Mouse (Mus musculus) CH12.LX (cell line): ENCODE results near the gene Ccdc92.

ENCODE experiments used
- CTCF ChIP-seq, 2 experiments: IDR thresholded peaks in 1 of 2; conservative IDR thresholded peaks in 1 of 2; 2 replicates each; pipeline ENCODE4 v1.5.1; 2011 to 2012; ENCODE audit warnings: low read depth in 2 of 2, low read length in 2 of 2, improper control_type of control experiment in 1 of 2, inconsistent platforms in 1 of 2, mild to moderate bottlenecking in 1 of 2, moderate library complexity in 1 of 2
- ZNF384 ChIP-seq: IDR thresholded peaks from 2 replicates; pipeline ENCODE4 v1.6.1; 2012; ENCODE audit warnings: low read depth, low read length, improper control_type of control experiment, inconsistent platforms

- TF ChIP-seq CTCF (conservative IDR thresholded peaks at IDR 0.05 in 1 of 2, IDR thresholded peaks at IDR 0.05 in 1 of 2; ENCODE audit: low read depth in 2 of 2, low read length in 2 of 2) (no peak), ZNF384 (no peak)
Observed at GRCm38 (mm10) chr5:124812466-124812865, 49.8 kb downstream of the Ccdc92 start.
